In the genomic region with DNA sequence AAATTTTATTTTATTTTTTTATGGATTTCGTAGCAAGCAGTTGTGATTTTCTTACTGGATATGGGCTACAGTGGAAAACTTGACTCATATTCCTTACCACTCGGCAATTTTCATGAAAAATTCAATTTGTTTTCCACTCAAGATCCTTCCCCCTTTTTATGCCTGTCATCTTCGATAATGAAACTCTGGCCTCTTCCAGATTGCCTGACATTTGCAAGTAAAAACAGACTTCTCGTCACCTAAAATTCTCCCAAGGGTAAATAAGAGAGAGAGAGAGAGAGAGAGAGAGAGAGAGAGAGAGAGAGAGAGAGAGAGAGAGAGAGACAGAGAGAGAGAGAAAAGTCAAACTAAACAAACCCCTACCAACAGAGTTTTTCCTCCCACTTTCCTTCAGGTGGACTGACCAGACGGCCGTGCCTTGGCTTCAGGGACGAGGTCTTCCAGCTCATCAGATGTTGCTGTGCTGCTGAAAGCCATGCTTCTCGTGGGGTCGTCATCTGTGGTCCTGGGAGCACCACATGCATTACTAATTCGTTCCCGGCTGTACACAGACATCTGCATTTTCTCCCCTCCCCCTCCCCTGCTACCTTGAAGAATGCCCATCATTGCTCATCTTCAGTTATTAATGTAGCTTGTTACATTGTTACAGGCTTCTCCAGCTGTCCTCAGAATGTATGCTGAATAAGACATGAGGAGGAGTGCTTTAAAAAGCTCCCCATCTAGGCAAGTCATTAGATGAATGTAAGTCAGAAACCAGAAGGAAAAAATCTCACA, we compare ENCODE assay signal across 15 mouse cellular contexts.
DNase-seq lines count a peak whose midpoint lies in the region; ATAC-seq and TF ChIP-seq lines count a peak whose summit lies in the region.
"Had no signal": no experiment of that assay in that cellular context is flagged by ENCODE, and none has a peak within 500 bp of the region (broad histone marks: within the 10 kb centered on the region; RNA-seq: fewer than 3 reads in every experiment).

No protein-coding gene starts in this region.

- WGBS in hindbrain, embryonic 11.5 days: 46% methylated on average over 11 of the region's 11 CpGs
- WGBS in midbrain, embryonic 14.5 days: 18% methylated on average over 11 of the region's 11 CpGs
- 58% methylated on average over 11 of the region's 11 CpGs for WGBS in intestine, embryonic 15.5 days

- dilution Hi-C loops in CH12.LX (cut with MboI; ENCODE audit: extremely low pct_ligation_motif_present, extremely low pct_unique_long_range_greater_than_20kb, low sequenced_read_pairs): no loop called here

- no peaks in the 10 kb centered on the region for H3K9me3 ChIP-seq in CH12.LX (replicated peaks; ENCODE audit: low read length)
- H3K9me3 ChIP-seq in hindbrain, embryonic 11.5 days (ENCODE audit: control insufficient read depth, low read length): no peaks in the 10 kb centered on the region
- H3K9me3 ChIP-seq in midbrain, embryonic 14.5 days (ENCODE audit: control insufficient read depth, low read length): no peaks in the 10 kb centered on the region
- H3K9me3 ChIP-seq in intestine, embryonic 15.5 days: no peaks in the 10 kb centered on the region
- H3K9me3 ChIP-seq: heart, embryonic 12.5 days had no signal

- no peak for TF ChIP-seq POLR2A in CH12.LX (IDR thresholded peaks at IDR 0.05; ENCODE audit: low read depth, low read length)

- no peak for TF ChIP-seq EP300 in CH12.LX (IDR thresholded peaks at IDR 0.05; ENCODE audit: low read length)

- no peaks in the 10 kb centered on the region for H3K27me3 ChIP-seq in CH12.LX (replicated peaks)
- no peaks in the 10 kb centered on the region for H3K27me3 ChIP-seq in hindbrain, embryonic 11.5 days (ENCODE audit: control insufficient read depth, insufficient read depth, low read length)
- no peaks in the 10 kb centered on the region for H3K27me3 ChIP-seq in midbrain, embryonic 14.5 days (ENCODE audit: control insufficient read depth, insufficient read depth, low read length)
- no peaks in the 10 kb centered on the region for H3K27me3 ChIP-seq in intestine, embryonic 15.5 days (replicated peaks)
- H3K27me3 ChIP-seq: heart, embryonic 12.5 days had no signal

- peaks cover 4 to 6% of the 10 kb centered on the region in 2 experiments; a peak in 3 of 4 replicates for H3K4me1 ChIP-seq in CH12.LX (ENCODE audit: control insufficient read depth in 1 of 2, insufficient read depth in 2 of 2)
- H3K4me1 ChIP-seq in hindbrain, embryonic 11.5 days (replicated peaks; ENCODE audit: control insufficient read depth, insufficient read depth, low read length): 0 out of 2 replicates have a peak, but pooled peaks cover 2% of the 10 kb centered on the region
- peaks cover 15% of the 10 kb centered on the region for H3K4me1 ChIP-seq in midbrain, embryonic 14.5 days (ENCODE audit: control insufficient read depth, insufficient read depth, low read length)
- no peaks in the 10 kb centered on the region for H3K4me1 ChIP-seq in intestine, embryonic 15.5 days (replicated peaks)
- H3K4me1 ChIP-seq: heart, embryonic 12.5 days had no signal

- H3K9ac ChIP-seq in CH12.LX (ENCODE audit: insufficient read depth, low read depth): no peak overlapping the region
- H3K9ac ChIP-seq in hindbrain, embryonic 11.5 days (ENCODE audit: low read depth, low read length): no peak overlapping the region
- H3K9ac ChIP-seq in midbrain, embryonic 14.5 days (replicated peaks; ENCODE audit: low read length): 0 out of 2 replicates have a peak overlapping the region, but pooled peaks have one; percentile 4
- no peak overlapping the region for H3K9ac ChIP-seq in intestine, embryonic 15.5 days
- H3K9ac ChIP-seq: heart, embryonic 12.5 days; liver, embryonic 14.5 days had no signal

- no peak for TF ChIP-seq CTCF in CH12.LX (conservative IDR thresholded peaks at IDR 0.05 in 1 of 2, IDR thresholded peaks at IDR 0.05 in 1 of 2; ENCODE audit: low read depth in 2 of 2, low read length in 2 of 2)

- ATAC-seq in hindbrain, embryonic 11.5 days (ENCODE audit: low FRiP score): peak; percentile 84
- ATAC-seq in midbrain, embryonic 14.5 days (ENCODE audit: low FRiP score, low TSS enrichment): peak; percentile 89; the same call in 1 of the 2 replicates
- no peak for ATAC-seq in intestine, embryonic 15.5 days

- TF ChIP-seq RAD21 in CH12.LX (IDR thresholded peaks at IDR 0.05; ENCODE audit: low read depth, low read length): no peak

- H3K27ac ChIP-seq in CH12.LX (ENCODE audit: insufficient read depth, low read depth): no peak overlapping the region
- peak overlapping the region; percentile 60 for H3K27ac ChIP-seq in hindbrain, embryonic 11.5 days (ENCODE audit: low read depth, low read length)
- H3K27ac ChIP-seq in midbrain, embryonic 14.5 days (replicated peaks; ENCODE audit: low read depth, low read length): peak overlapping the region; percentile 81
- H3K27ac ChIP-seq in intestine, embryonic 15.5 days: no peak overlapping the region
- H3K27ac ChIP-seq: liver, embryonic 14.5 days had no signal

- H3K79me2 ChIP-seq in CH12.LX (replicated peaks; ENCODE audit: control insufficient read depth, extremely low read depth, insufficient read depth, poor library complexity, severe bottlenecking): no peaks in the 10 kb centered on the region

- no peak overlapping the region for H3K4me3 ChIP-seq in CH12.LX (replicated peaks in 1 of 3; ENCODE audit: low read depth in 2 of 3, low read length in 2 of 3, poor library complexity in 1 of 3)
- peak overlapping the region; percentile 6; the same call in 1 of the 2 replicates for H3K4me3 ChIP-seq in hindbrain, embryonic 11.5 days (ENCODE audit: low read depth, low read length)
- no peak overlapping the region for H3K4me3 ChIP-seq in midbrain, embryonic 14.5 days (replicated peaks; ENCODE audit: low read depth, low read length)
- no peak overlapping the region for H3K4me3 ChIP-seq in intestine, embryonic 15.5 days (replicated peaks)
- H3K4me3 ChIP-seq: heart, embryonic 12.5 days had no signal

- in situ Hi-C loops in CH12.LX (cut with MboI; ENCODE audit: low pct_ligation_motif_present, low pct_unique_long_range_greater_than_20kb, low sequenced_read_pairs): no loop called here

- peak overlapping the region; percentile 64; the same call in 1 of the 2 replicates for H3K4me2 ChIP-seq in CH12.LX (ENCODE audit: insufficient read depth, low read depth, poor library complexity, severe bottlenecking)
- 0 out of 2 replicates have a peak overlapping the region, but pooled peaks have one; percentile 7 for H3K4me2 ChIP-seq in hindbrain, embryonic 11.5 days (replicated peaks; ENCODE audit: low read depth, low read length)
- peak overlapping the region; percentile 39 for H3K4me2 ChIP-seq in midbrain, embryonic 14.5 days (ENCODE audit: low read length)
- H3K4me2 ChIP-seq in intestine, embryonic 15.5 days (replicated peaks): no peak overlapping the region
- H3K4me2 ChIP-seq: heart, embryonic 12.5 days had no signal

- DNase-seq in cerebellum, postnatal 10 days: peak; percentile 67
- no peak for DNase-seq in cerebellum, postnatal 36 days
- DNase-seq in CH12.LX (ENCODE audit: extremely low read depth): peak; percentile 14
- DNase-seq in hindbrain, embryonic 11.5 days (ENCODE audit: low spot score): peak; percentile 58
- DNase-seq in midbrain, embryonic 14.5 days: peak; percentile 79
- no peak for DNase-seq in gastrocnemius, postnatal 25 days
- DNase-seq in kidney, adult 8-10 months: no peak
- DNase-seq: adrenal gland, postnatal 25 days; cerebellum, adult 11-12 months; kidney, postnatal 4 days; lung, postnatal 36 days; right cerebral cortex, postnatal 25 days had no signal

- no peaks in the 10 kb centered on the region for H3K36me3 ChIP-seq in CH12.LX (replicated peaks in 1 of 2; ENCODE audit: control insufficient read depth in 1 of 2, insufficient read depth in 1 of 2, low read length in 1 of 2)
- H3K36me3 ChIP-seq in hindbrain, embryonic 11.5 days (ENCODE audit: control insufficient read depth, insufficient read depth, low read length): no peaks in the 10 kb centered on the region
- H3K36me3 ChIP-seq in midbrain, embryonic 14.5 days (ENCODE audit: control insufficient read depth, insufficient read depth, low read length): no peaks in the 10 kb centered on the region
- H3K36me3 ChIP-seq in intestine, embryonic 15.5 days: no peaks in the 10 kb centered on the region
- H3K36me3 ChIP-seq: heart, embryonic 12.5 days had no signal

TF ChIP-seq in CH12.LX, 34 proteins besides CTCF, POLR2A, EP300 and RAD21:
- TF ChIP-seq ZMIZ1 (IDR thresholded peaks at IDR 0.05; ENCODE audit: low read depth, low read length) (no peak), PAX5 (IDR thresholded peaks at IDR 0.05; ENCODE audit: low read length) (no peak), BHLHE40 (IDR thresholded peaks at IDR 0.05; ENCODE audit: low read depth, low read length) (no peak), POLR2AphosphoS2 (IDR thresholded peaks at IDR 0.05; ENCODE audit: low read depth, low read length) (no peak), GABPA (IDR thresholded peaks at IDR 0.05; ENCODE audit: insufficient replicate concordance, low read depth, low read length) (no peak), MXI1 (IDR thresholded peaks at IDR 0.05; ENCODE audit: low read depth, low read length) (no peak), UBTF (IDR thresholded peaks at IDR 0.05; ENCODE audit: low read depth, low read length) (no peak), MAFK (IDR thresholded peaks at IDR 0.05; ENCODE audit: insufficient replicate concordance, low read length) (no peak), NELFE (IDR thresholded peaks at IDR 0.05; ENCODE audit: low read depth, low read length) (no peak), USF1 (IDR thresholded peaks at IDR 0.05; ENCODE audit: low read depth, low read length) (no peak)

Comparison
In these comparisons a context has a peak if more than half of its experiments do, and no peak if none do; other contexts are left out.
1. DNase-seq: peak in cerebellum, postnatal 10 days (2 of 2), CH12.LX (single experiment), hindbrain, embryonic 11.5 days (single experiment) and midbrain, embryonic 14.5 days (single experiment); none in cerebellum, postnatal 36 days (0 of 2), gastrocnemius, postnatal 25 days (single experiment) and kidney, adult 8-10 months (0 of 2).
2. H3K27ac ChIP-seq: peak in hindbrain, embryonic 11.5 days (single experiment) and midbrain, embryonic 14.5 days (single experiment); none in CH12.LX (single experiment) and intestine, embryonic 15.5 days (single experiment).